ENCODE assay signal across 19 mouse cellular contexts in genomic region chr4:150797057-150797456, GRCm38 (mm10). TPM values are rescaled to one million over a fixed set of nuclear protein-coding genes. Genes with fewer than 3 reads are reported as not detected.
DNase-seq lines count a peak whose midpoint lies in the region; ATAC-seq and TF ChIP-seq lines count a peak whose summit lies in the region.
"Had no signal": no experiment of that assay in that cellular context is flagged by ENCODE, and none has a peak within 500 bp of the region (broad histone marks: within the 10 kb centered on the region; RNA-seq: fewer than 3 reads in every experiment).

No protein-coding gene starts in this region.

- intact Hi-C loops in heart, postnatal 10 days (cut with DNase I): no loop called here

- no peak for DNase-seq in heart, embryonic 10.5 days (ENCODE audit: low spot score)
- no peak for DNase-seq in heart, postnatal 10 days
- peak; percentile 84 for DNase-seq in kidney, adult 2 months
- DNase-seq in liver, postnatal 0 days: no peak
- DNase-seq in liver, embryonic 11.5 days (ENCODE audit: low spot score): no peak
- DNase-seq: adrenal gland, postnatal 14 days; cerebellum, adult 11-12 months; cerebellum, adult 9-10 months; cerebellum, postnatal 25 days; gastrocnemius, postnatal 14 days; heart, postnatal 14 days had no signal

- ATAC-seq in kidney, embryonic 14.5 days (ENCODE audit: low FRiP score, low TSS enrichment): no peak
- no peak for ATAC-seq in liver, postnatal 0 days
- ATAC-seq in liver, embryonic 11.5 days (replicated peaks; ENCODE audit: low FRiP score): no peak
- ATAC-seq in monocyte, adult 5-6 weeks (replicated peaks; ENCODE audit: insufficient number of reproducible peaks, low FRiP score, low TSS enrichment, poor library complexity, severe bottlenecking): no peak
- ATAC-seq: activated CD4-positive, CD25-positive, alpha-beta regulatory T cell, adult 4 months; forebrain, embryonic 15.5 days; Patski had no signal

- TF ChIP-seq CTCF in kidney, adult 2 months (conservative IDR thresholded peaks at IDR 0.05; ENCODE audit: insufficient read depth, insufficient read length, low read depth, low read length): no peak
- TF ChIP-seq CTCF in liver, postnatal 0 days (IDR thresholded peaks at IDR 0.05; ENCODE audit: low read depth): no peak

- peak overlapping the region; percentile 52; the same call in 1 of the 2 replicates for H3K27ac ChIP-seq in heart, embryonic 10.5 days
- peak overlapping the region; percentile 34 for H3K27ac ChIP-seq in kidney, adult 2 months (ENCODE audit: insufficient read depth, low read depth, low read length)
- no peak overlapping the region for H3K27ac ChIP-seq in kidney, embryonic 14.5 days (ENCODE audit: low read depth, low read length)
- H3K27ac ChIP-seq in liver, postnatal 0 days (ENCODE audit: low read depth): peak overlapping the region; percentile 95; the same call in 1 of the 2 replicates
- H3K27ac ChIP-seq in liver, embryonic 11.5 days (ENCODE audit: low read depth, low read length): no peak overlapping the region
- H3K27ac ChIP-seq: embryonic facial prominence, embryonic 12.5 days; forebrain, embryonic 15.5 days; hindbrain, embryonic 13.5 days had no signal

- H3K4me1 ChIP-seq in heart, embryonic 10.5 days: peaks cover 51% of the 10 kb centered on the region
- H3K4me1 ChIP-seq in kidney, adult 2 months (ENCODE audit: control insufficient read depth, insufficient read depth, low read length): peaks cover 20% of the 10 kb centered on the region
- peaks cover 21% of the 10 kb centered on the region for H3K4me1 ChIP-seq in kidney, embryonic 14.5 days (ENCODE audit: control insufficient read depth, insufficient read depth, low read length)
- peaks cover 15% of the 10 kb centered on the region for H3K4me1 ChIP-seq in liver, postnatal 0 days (ENCODE audit: insufficient read depth)
- peaks cover 11% of the 10 kb centered on the region for H3K4me1 ChIP-seq in liver, embryonic 11.5 days (replicated peaks; ENCODE audit: control insufficient read depth, insufficient read depth, low read length)

- 85% methylated on average over 3 of the region's 3 CpGs for WGBS in heart, embryonic 10.5 days
- WGBS in kidney, adult 2 months: 69% methylated on average over 3 of the region's 3 CpGs
- WGBS in kidney, embryonic 14.5 days: 87% methylated on average over 3 of the region's 3 CpGs
- 66% methylated on average over 3 of the region's 3 CpGs for WGBS in liver, postnatal 0 days (ENCODE audit: insufficient replicate concordance)
- WGBS in liver, embryonic 11.5 days: 78% methylated on average over 3 of the region's 3 CpGs

- TF ChIP-seq EP300 in liver, postnatal 0 days (IDR thresholded peaks at IDR 0.05; ENCODE audit: low read depth): no peak

- no peak overlapping the region for H3K9ac ChIP-seq in kidney, embryonic 14.5 days (ENCODE audit: low read depth, low read length)
- no peak overlapping the region for H3K9ac ChIP-seq in liver, postnatal 0 days (replicated peaks)
- no peak overlapping the region for H3K9ac ChIP-seq in liver, embryonic 11.5 days (ENCODE audit: low read depth, low read length)
- H3K9ac ChIP-seq: embryonic facial prominence, embryonic 12.5 days; forebrain, embryonic 15.5 days; hindbrain, embryonic 13.5 days had no signal

- H3K27me3 ChIP-seq in heart, embryonic 10.5 days (ENCODE audit: insufficient read depth, poor library complexity, severe bottlenecking): no peaks in the 10 kb centered on the region
- H3K27me3 ChIP-seq in kidney, adult 2 months (replicated peaks; ENCODE audit: control insufficient read depth, insufficient read depth, low read length): no peaks in the 10 kb centered on the region
- H3K27me3 ChIP-seq in kidney, embryonic 14.5 days (ENCODE audit: control insufficient read depth, insufficient read depth, low read length): no peaks in the 10 kb centered on the region
- H3K27me3 ChIP-seq in liver, postnatal 0 days (ENCODE audit: insufficient read depth, low read length): no peaks in the 10 kb centered on the region
- H3K27me3 ChIP-seq in liver, embryonic 11.5 days (replicated peaks; ENCODE audit: control insufficient read depth, insufficient read depth, low read length): no peaks in the 10 kb centered on the region
- H3K27me3 ChIP-seq: CH12.LX; embryonic facial prominence, embryonic 12.5 days; forebrain, embryonic 15.5 days; hindbrain, embryonic 13.5 days; Patski had no signal

- no peak overlapping the region for H3K4me2 ChIP-seq in kidney, embryonic 14.5 days (replicated peaks; ENCODE audit: low read depth, low read length)
- H3K4me2 ChIP-seq in liver, postnatal 0 days (ENCODE audit: low read depth, low read length): no peak overlapping the region
- no peak overlapping the region for H3K4me2 ChIP-seq in liver, embryonic 11.5 days
- H3K4me2 ChIP-seq: embryonic facial prominence, embryonic 12.5 days; forebrain, embryonic 15.5 days; hindbrain, embryonic 13.5 days had no signal

- no peak overlapping the region for H3K4me3 ChIP-seq in heart, embryonic 10.5 days
- no peak overlapping the region for H3K4me3 ChIP-seq in kidney, adult 2 months (ENCODE audit: insufficient read depth, low read depth, low read length)
- no peak overlapping the region for H3K4me3 ChIP-seq in kidney, embryonic 14.5 days (ENCODE audit: low read length)
- H3K4me3 ChIP-seq in liver, postnatal 0 days (ENCODE audit: low read depth, low read length): no peak overlapping the region
- H3K4me3 ChIP-seq in liver, embryonic 11.5 days (ENCODE audit: low read depth, low read length): no peak overlapping the region
- H3K4me3 ChIP-seq: embryonic facial prominence, embryonic 12.5 days; forebrain, embryonic 15.5 days; hindbrain, embryonic 13.5 days had no signal

- H3K9me3 ChIP-seq in heart, embryonic 10.5 days: no peaks in the 10 kb centered on the region
- no peaks in the 10 kb centered on the region for H3K9me3 ChIP-seq in kidney, embryonic 14.5 days (ENCODE audit: control insufficient read depth, low read length)
- H3K9me3 ChIP-seq in liver, postnatal 0 days (ENCODE audit: low read length): no peaks in the 10 kb centered on the region
- no peaks in the 10 kb centered on the region for H3K9me3 ChIP-seq in liver, embryonic 11.5 days (ENCODE audit: control insufficient read depth, low read length)
- H3K9me3 ChIP-seq: embryonic facial prominence, embryonic 12.5 days; forebrain, embryonic 15.5 days; hindbrain, embryonic 13.5 days had no signal

- no peaks in the 10 kb centered on the region for H3K36me3 ChIP-seq in heart, embryonic 10.5 days
- no peaks in the 10 kb centered on the region for H3K36me3 ChIP-seq in kidney, adult 2 months (ENCODE audit: control insufficient read depth, insufficient read depth, low read length)
- H3K36me3 ChIP-seq in kidney, embryonic 14.5 days (ENCODE audit: control insufficient read depth, insufficient read depth, low read length): no peaks in the 10 kb centered on the region
- no peaks in the 10 kb centered on the region for H3K36me3 ChIP-seq in liver, postnatal 0 days (replicated peaks; ENCODE audit: insufficient read depth, low read length)
- no peaks in the 10 kb centered on the region for H3K36me3 ChIP-seq in liver, embryonic 11.5 days (ENCODE audit: control insufficient read depth, insufficient read depth, low read length)
- H3K36me3 ChIP-seq: embryonic facial prominence, embryonic 12.5 days; forebrain, embryonic 15.5 days; hindbrain, embryonic 13.5 days had no signal

- TF ChIP-seq POLR2A in kidney, adult 2 months (IDR thresholded peaks at IDR 0.05; ENCODE audit: low read depth, low read length): no peak

RNA-seq across cellular contexts. Expression of gene Errfi1, which starts 56.7 kb away (rescaled TPM):
- polyA plus RNA-seq in heart, embryonic 10.5 days (2016; fragmentation: Nextera tagmentation; extraction: Ambion mirVana): 15.3 and 25.7 TPM in 2 replicates
- 10 to 100 TPM; 22.0 to 26.6 TPM for total RNA-seq in heart, postnatal 10 days (2021)
- polyA plus RNA-seq in kidney, adult 2 months (2012; rRNA removed): 230 TPM in 2 replicates
- polyA plus RNA-seq in kidney, embryonic 14.5 days (2014; fragmentation: Nextera tagmentation; extraction: Ambion mirVana): 22.0 and 34.3 TPM in 2 replicates
- 141 and 148 TPM in 2 replicates for polyA plus RNA-seq in liver, postnatal 0 days (2015; fragmentation: Nextera tagmentation; extraction: Ambion mirVana)
- polyA plus RNA-seq in liver, embryonic 11.5 days (2014; fragmentation: Nextera tagmentation; extraction: Ambion mirVana): 26.2 and 27.7 TPM in 2 replicates
- total RNA-seq in monocyte, adult 5-6 weeks (2017): 18.2 to 25.1 TPM (median 23.4 TPM) in 3 replicates

Comparison
In these comparisons a context has a peak if more than half of its experiments do, and no peak if none do; other contexts are left out.
1. H3K27ac ChIP-seq: peak in heart, embryonic 10.5 days (single experiment), kidney, adult 2 months (single experiment) and liver, postnatal 0 days (single experiment); none in kidney, embryonic 14.5 days (single experiment) and liver, embryonic 11.5 days (single experiment).